Mouse (Mus musculus) left cerebral cortex, adult 11 months (tissue): Measurements from ENCODE around the gene Mroh2b.

Source experiments
- DNase-seq: peaks from one replicate; pipeline ENCODE4 v3.0.0; 2022; ENCODE audit warnings: low spot score

Mroh2b gene

GRCm38 (mm10) chr15:4898437-4898836 is at the start of gene Mroh2b:
Gene Mroh2b (plus strand): TSS chr15:4898737.
- DNase-seq: no peak

GRCm38 (mm10) chr15:4850015-4850414 is 48.5 kb upstream of the Mroh2b start:
- DNase-seq: no peak

GRCm38 (mm10) chr15:4894962-4895361 is 3.6 kb upstream of the Mroh2b start:
- DNase-seq: no peak

GRCm38 (mm10) chr15:4934731-4935130 is 36.2 kb downstream of the Mroh2b start:
- no peak for DNase-seq

- DNase-seq: no peak
Measured at GRCm38 (mm10) chr15:4973355-4973754, 74.8 kb downstream of the Mroh2b start.

- DNase-seq: peak; percentile 18
Measured at GRCm38 (mm10) chr15:5002903-5003302, 104.4 kb downstream of the Mroh2b start.

GRCm38 (mm10) chr15:5003503-5004196 is 105.1 kb downstream of the Mroh2b start:
- DNase-seq: peak; percentile 53

GRCm38 (mm10) chr15:5009644-5010107 is 111.1 kb downstream of the Mroh2b start:
- DNase-seq: no peak
